Mouse (Mus musculus) central nervous system, embryonic 18 days (tissue): ENCODE data around the gene Nek4. TPM values are rescaled to one million over a fixed set of nuclear protein-coding genes. Genes with fewer than 3 reads are reported as not detected.

Source experiments
- polyA plus RNA-seq: library from polyadenylated mRNA; depleted of rRNA; stranded (reverse); fragments of >200 nt; gene quantifications from 2 replicates; pipeline ENCODE4 v1.2.3, GENCODE M21; 2012; rRNA removed

The Nek4 gene
- 12.7 and 13.3 TPM in 2 replicates for polyA plus RNA-seq

DNA sequence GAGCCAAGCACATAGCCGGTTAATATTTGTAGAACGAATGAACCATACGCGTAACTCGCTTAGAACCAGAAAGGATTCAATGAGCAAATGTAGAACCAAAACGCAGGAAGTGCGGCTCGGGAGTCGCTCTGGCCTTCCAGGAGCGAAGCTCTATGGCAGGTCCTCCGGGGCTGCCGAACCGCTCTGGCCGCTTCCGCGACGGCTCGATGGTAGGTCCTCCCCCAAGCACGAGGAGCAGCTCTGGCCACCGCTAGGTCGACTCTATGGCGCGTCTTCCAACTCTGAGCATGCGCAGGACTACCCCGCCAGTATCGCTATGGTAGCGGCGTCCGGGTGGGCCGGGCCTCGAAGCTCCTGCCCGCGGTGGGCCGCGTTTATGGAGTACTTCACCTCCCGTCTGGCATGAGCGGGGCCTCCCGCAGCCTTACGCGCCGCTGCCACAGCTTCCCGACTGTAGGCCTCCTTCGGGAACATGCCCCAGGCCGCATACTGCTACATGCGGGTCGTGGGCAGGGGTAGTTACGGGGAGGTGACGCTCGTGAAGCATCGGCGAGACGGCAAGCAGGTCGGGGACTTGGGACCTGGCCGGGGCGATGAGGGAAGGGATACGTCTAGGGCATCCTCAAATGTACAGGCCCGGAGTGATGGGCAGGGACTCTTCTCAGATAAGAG lies at the start of gene Nek4:
TSS of gene Nek4 (plus strand) at position 224 of the 672 bp plus-strand sequence.

DNA sequence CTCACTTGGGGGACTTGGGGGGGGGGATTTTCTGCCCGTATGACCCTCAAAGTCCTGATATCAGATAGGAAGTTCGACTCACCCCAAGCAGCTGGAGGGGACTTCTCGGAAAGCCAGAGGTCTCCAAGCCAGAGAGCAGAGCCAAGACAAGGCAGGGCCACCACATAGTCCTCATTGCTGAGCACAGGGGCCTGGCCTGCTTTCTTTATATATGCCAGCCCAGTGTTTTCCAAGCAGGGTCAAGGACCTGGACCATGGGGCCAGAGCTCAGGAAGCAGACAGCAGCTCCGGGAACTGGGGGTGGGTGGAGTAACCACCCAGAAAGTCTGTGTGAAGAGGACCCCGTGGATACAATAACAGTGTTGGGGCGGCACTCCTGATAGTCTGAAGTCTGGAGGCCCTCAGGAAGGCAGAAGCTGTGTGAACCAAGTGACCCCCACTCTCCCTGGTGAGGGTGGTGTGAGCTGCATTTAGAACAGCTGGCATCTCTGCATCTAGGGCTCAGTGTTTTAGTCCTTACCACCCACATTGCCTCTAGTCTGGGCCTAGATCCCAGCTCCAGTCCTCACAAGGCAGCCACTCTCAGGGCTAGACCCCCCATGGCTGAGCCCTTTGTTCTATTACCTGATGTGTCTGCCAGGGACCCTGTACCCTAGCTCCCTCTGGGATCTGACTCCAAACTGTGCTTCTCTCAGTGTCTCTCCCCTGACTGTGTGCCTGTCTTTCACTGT lies 27.6 kb upstream of the Nek4 start, which contains the start of gene Itih3:
TSS of gene Itih3 (minus strand) at position 386 of the 731 bp plus-strand sequence.

DNA sequence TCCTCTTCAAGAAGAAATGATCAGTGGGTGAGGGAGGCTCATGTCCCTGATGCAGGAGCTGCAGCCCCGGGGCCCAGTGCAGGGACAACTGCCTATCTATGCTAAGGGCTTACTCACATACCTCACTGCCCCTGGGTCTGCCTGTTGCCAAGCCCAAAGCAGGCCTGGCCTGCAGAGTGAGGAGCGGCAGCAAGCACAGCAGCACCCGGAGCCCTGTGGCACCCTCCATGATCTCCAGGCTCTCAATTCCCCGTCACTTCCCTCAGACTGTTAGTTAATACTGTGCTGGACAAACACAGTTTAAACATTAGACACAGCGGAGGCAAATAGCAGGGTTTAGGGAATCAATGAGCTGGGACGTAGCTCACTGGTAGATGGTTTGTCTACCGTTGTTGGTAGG lies 8.1 kb upstream of the Nek4 start, which contains the start of gene Itih1:
TSS of gene Itih1 (minus strand) at position 252 of the 400 bp plus-strand sequence.

DNA sequence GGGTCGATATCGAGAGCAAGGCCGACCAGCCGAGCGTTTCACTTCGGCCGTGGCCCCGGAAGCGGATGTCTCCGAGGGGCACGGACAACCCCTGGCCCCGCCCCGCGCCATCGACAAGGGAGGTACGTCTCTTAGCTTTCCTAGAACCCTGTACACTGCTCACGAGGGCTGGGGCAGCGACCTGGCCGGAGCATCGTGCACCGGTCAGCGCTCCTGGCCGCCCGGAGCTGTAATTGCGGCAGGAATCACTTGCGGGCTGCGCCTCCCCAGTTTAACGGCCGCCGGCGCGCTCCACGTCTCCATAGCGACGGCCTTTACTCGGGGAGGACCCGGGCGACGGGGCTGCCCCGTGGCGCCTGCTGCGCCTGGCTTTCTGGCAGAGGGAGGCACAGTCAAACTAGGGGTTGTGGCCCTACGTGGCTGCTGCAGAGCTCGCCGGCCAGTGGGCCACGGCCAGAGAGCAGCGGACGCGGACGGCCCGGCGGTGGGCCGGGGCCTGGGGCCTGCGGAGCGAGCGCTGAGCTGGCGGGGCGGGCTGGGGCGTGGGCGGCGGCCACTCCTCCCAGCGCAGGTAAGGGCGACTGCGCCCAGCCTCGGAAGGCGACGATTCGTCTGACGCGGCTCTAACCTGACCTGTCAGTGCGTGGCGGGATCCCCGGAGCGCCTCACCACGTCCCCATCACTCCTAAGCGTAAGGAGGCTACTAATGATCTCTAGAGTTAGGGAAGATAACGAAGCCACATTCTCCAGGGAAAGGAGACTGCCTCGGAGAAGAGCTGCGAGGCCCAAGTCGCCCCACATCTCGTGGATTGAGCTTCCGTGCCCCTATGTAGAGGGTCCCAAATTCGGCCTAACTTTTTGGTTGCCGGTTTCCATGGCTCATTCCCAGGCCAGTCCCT lies 50.4 kb downstream of the Nek4 start, which contains the start of the genes Glt8d1 and Spcs1:
TSS of gene Glt8d1 (plus strand) at position 94 of the 899 bp plus-strand sequence.
TSS of gene Spcs1 (minus strand) at position 366 of the 899 bp plus-strand sequence.

DNA sequence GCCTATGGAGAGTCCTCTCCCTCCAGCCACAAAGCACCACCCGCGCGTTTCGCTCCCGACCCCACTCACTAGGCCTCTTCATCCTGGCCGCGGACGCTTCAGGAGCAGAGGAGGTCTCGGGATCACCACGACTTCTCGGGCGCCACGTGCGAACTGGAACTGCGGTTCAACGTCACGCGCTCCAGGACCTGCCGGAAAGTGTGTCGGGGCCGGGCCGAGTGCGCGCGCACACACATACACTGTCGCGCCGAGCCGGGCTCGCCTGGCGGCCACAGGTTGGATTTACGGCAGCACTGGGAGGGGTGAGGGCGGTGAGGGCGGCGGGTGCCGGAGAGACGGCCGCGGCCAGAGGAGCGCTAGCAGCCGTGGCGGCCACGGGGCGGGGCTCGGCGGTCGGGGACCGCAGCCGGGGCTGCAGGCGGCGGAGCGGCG lies 67.7 kb downstream of the Nek4 start, which contains the start of the genes Pbrm1 and Gnl3:
TSS of gene Pbrm1 (plus strand) at position 279 of the 432 bp plus-strand sequence.
TSS of gene Gnl3 (minus strand) at position 293 of the 432 bp plus-strand sequence.

Other genes with a start within 250 kb of the Nek4 start
- 7.1 TPM in 2 replicates for gene Sfmbt1, start 236.5 kb upstream of the Nek4 start, polyA plus RNA-seq
- 27.9 and 28.8 TPM in 2 replicates for gene Tmem110, start 125.8 kb upstream of the Nek4 start, polyA plus RNA-seq
- 0.69 and 3.0 TPM in 2 replicates for gene Mustn1, start 72.2 kb upstream of the Nek4 start, polyA plus RNA-seq
- 0.06 and 0.09 TPM in 2 replicates for gene Itih4, start 64.9 kb upstream of the Nek4 start, polyA plus RNA-seq
- gene Itih3, start 27.6 kb upstream of the Nek4 start, polyA plus RNA-seq, result 2.3 and 3.1 TPM in 2 replicates
- not detected in 2 replicates for gene Itih1, start 8.1 kb upstream of the Nek4 start, polyA plus RNA-seq
- 130 and 145 TPM in 2 replicates for gene Glt8d1, start 50.0 kb downstream of the Nek4 start, polyA plus RNA-seq
- gene Spcs1, start 50.3 kb downstream of the Nek4 start, polyA plus RNA-seq, result 273 and 290 TPM in 2 replicates
- 38.0 and 38.1 TPM in 2 replicates for gene Pbrm1, start 67.8 kb downstream of the Nek4 start, polyA plus RNA-seq
- gene Gnl3, start 67.8 kb downstream of the Nek4 start, polyA plus RNA-seq, result 77.5 and 80.2 TPM in 2 replicates
- 28.0 and 28.7 TPM in 2 replicates for gene Smim4, start 177.6 kb downstream of the Nek4 start, polyA plus RNA-seq
- gene Nt5dc2, start 179.7 kb downstream of the Nek4 start, polyA plus RNA-seq, result 136 and 140 TPM in 2 replicates
- 18.6 and 21.0 TPM in 2 replicates for gene Stab1, start 217.3 kb downstream of the Nek4 start, polyA plus RNA-seq